Mouse (Mus musculus) adrenal gland, postnatal 10 days (tissue): Measurements from ENCODE around the gene Pmvk. TPM values are rescaled to one million over a fixed set of nuclear protein-coding genes. Genes with fewer than 3 reads are reported as not detected.

ENCODE experiments used
- DNase-seq: peaks from one replicate; pipeline ENCODE4 v3.0.0; 2021; ENCODE audit warnings: mixed read lengths
- total RNA-seq, 2 experiments: library from RNA; stranded (reverse); gene quantifications; 2 replicates each; pipeline ENCODE4 v1.2.3; 2021

Gene Pmvk
- total RNA-seq, 2 experiments from 2014 or later, result 15.3 to 17.1 TPM

DNA sequence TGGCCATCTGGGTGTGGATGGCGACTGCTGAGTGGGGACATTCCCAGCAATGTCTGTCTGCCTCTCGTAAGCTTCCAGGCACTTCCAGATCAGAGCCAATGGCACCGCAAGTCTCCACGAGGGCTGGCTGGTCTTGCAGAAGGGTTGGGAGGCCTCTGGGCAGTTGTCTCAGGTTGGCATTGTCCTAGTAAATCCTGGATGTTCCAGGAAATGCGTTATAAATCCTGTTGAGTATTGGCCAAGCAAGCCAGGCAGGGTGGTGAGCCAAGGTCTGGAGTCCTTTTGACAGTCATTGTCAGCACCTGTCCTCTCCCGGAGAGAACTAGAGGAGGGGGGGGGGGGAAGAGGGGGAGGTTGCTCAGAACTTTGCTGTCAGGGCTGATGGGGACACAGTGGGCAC is 24.7 kb downstream of the Pmvk start:
- DNase-seq, result no peak

DNA sequence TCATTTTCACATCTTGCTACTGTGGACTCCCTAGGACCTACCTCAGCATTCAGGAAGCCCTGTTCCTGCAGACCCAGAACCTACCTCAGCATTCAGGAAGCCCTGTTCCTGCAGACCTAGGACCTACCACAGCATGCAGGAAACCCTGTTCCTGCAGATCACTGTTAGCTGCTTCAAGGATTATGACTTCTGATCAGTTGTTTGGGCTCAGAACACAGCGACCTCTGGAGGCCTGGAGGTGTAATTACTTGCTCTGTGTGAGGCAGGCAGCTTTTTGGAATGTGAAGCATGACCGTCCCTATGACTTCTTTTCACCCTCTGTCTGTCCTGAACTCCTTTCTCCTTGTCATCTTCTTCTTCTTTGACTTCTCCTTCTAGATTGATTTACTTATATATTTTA is 27.1 kb downstream of the Pmvk start:
- peak; percentile 30 for DNase-seq

DNA sequence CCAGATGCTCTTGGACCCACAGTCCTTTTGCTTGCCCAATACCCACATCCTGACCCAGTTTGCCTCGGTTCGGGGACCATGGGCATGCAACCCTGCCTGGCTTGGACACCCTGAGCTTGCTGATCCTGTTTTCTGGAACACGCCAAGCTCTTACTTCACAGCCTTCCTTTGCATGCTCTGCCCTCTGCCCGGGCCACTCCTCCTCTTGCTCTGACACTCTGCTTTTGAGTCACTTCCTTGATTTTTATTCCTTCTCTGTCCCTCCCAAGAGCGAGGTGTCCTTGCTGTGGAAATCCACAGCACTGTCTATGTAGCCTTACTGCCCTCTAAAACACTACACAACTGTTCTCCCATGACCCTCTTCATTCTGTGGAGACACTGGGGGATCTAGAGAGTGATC is 27.9 kb downstream of the Pmvk start:
- DNase-seq, result no peak

DNA sequence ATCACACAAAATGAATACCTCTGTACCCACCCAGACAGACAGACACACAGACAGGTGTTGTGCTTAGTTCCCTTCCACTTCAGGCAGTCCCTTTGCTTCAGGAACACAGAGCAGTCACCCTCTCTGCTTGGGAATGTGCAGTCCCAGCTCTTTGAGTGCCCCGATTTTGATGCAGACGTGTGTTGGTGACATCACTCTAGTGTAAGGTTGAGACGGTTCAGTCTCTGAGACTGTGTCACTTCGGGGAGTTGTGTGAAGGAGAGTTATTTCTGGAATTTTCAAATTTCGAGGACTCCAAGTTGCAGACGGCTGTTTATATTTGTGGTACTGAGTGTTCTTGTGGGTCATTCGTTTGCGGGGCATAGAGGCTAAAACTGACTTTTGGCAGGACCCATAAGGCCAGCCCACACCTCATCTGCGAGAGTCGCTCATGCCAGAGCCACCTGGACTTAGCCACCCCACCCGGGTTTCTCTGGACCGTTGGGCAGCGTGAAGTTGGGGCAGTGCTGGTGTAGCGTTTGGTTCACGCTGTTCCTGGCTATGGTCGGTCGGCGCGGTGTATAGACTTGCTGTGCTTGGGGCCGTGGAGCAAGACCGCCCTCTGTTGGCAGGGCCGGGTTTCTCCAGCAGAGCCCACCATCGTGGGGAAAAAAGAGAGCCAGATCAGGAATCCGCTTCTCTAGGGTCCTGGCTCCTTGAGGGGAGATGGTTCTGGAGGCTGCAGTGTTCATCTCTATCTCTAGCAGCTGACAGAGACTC is 30.6 kb downstream of the Pmvk start:
- DNase-seq, result peak; percentile 87

DNA sequence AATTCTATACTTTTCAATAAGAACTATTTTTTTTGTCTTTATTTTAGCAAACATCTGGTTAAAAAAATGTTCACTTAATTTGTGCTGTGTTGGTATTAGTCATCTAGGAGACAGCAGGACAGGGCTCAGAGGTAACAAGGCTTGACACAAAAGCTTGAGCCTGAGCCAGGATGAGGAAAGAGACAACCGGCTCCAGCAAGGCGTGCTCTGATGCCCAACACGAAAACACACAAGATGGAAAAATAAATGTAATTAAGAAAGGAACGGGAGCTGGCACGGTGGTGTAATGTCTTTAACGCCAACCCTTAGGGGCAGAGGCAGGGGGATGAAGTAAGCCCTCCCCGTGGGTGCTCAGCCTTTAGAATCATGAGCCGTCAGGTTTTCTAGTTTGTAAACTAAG is 31.8 kb downstream of the Pmvk start:
- DNase-seq, result no peak

- no peak for DNase-seq
Observed at GRCm38 (mm10) chr3:89486916-89487702, 32.8 kb downstream of the Pmvk start.

GRCm38 (mm10) chr3:89490790-89491189 is 36.4 kb downstream of the Pmvk start:
- no peak for DNase-seq

DNA sequence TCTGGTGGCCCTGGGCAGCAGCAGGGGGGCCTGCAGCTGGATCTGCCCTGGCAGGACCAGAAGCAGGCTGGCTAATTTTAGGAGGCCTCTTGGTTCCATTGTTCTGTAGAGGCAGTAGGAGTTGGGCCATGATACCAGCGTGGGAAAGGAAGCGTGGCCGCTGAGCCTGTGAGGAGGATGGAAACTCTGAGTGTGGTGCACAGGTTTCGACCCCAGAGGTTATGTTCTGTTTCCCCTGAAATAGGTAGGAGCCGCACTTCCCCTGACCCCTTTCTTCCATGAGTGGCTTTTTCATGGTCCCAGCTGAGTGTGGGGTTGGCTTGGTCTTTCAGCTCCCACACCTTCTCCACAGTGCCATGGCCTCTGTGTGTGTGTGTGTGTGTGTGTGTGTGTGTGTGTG is 37.2 kb downstream of the Pmvk start:
- DNase-seq, result no peak

DNA sequence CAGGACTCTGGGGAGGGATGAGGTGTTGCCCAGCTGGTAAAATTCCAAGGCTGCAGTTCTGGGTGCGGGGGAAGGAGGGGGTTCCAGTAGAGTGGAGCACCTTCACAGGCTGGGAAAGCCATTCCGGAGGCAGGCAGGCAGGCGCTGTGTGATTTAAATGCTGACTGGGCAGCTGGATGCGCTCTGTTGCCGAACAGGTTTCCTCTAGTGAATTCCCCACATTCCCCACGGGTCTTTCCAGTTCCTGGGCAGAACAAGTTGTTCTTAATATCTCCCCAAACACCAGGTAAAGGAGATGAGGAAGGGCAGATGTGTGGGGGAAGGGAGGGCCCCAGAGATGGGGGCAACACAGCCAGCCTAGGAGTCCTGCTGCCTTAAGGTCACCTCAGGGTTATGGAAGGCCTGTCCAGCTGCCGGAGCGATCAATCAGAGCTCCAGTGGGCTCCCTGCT is 38.4 kb downstream of the Pmvk start:
- DNase-seq, result no peak

- no peak for DNase-seq
Observed at GRCm38 (mm10) chr3:89494630-89495029, 40.3 kb downstream of the Pmvk start.

DNA sequence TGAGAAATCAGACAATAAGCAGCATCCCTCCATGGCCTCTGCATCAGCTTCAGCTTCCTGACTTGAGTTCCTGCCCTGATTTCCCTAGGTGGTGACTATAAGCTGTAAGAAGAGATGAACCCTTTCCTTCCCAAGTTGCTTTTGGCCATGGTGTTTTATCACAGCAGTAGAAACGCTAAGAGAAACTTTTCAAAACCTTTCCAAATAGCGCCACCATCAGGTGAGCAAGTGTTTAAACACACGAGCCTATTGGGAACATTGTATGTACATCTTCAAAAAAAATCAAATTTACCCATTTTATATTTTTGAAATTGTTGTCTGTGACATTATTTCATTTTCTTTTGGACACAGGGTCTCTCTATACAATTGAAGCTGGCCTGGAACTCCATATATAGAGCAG is 42.0 kb downstream of the Pmvk start:
- DNase-seq, result no peak

GRCm38 (mm10) chr3:89499696-89500095 is 45.4 kb downstream of the Pmvk start:
- no peak for DNase-seq

GRCm38 (mm10) chr3:89501486-89501885 is 47.1 kb downstream of the Pmvk start:
- DNase-seq, result no peak

DNA sequence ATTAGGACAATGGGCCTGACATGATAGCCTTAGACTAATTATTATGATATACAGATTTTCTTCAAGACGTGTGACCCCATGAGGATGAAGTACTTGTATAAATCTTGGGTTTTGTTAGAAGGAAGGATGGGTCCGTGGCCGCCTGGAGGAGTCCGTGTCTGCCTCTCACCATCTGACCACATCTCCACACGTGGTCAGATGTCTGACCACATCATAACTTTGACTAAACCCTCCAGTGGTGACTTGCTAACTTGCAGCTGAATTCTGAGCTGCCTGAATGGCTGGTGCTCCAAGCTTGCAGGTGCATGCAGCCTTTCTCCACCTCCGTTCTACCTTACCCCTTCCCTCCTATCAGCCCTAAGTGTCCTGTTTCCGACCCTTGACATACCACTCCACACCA is 48.2 kb downstream of the Pmvk start:
- no peak for DNase-seq

GRCm38 (mm10) chr3:89508041-89508440 is 53.7 kb downstream of the Pmvk start:
- no peak for DNase-seq

DNA sequence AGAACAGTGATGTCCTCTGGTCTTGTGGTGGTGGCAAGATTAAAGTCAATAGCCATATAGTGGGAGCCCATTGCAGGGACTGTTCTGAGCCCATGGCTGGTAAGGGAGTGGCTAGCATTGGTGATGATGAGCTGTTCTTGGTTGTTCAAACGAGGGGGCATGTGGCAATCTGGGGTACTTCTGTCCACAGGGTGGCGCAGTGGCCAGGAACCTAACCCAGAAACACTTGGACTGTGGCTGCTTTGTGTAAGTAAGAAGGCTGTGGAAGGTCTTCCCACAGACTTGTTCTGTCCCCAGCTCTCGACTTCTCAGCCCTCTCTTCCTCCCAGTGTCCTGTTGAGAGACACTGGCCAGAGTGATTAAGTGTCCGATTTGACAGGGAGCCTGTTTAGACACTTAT is 56.6 kb downstream of the Pmvk start:
- DNase-seq, result peak; percentile 56

DNA sequence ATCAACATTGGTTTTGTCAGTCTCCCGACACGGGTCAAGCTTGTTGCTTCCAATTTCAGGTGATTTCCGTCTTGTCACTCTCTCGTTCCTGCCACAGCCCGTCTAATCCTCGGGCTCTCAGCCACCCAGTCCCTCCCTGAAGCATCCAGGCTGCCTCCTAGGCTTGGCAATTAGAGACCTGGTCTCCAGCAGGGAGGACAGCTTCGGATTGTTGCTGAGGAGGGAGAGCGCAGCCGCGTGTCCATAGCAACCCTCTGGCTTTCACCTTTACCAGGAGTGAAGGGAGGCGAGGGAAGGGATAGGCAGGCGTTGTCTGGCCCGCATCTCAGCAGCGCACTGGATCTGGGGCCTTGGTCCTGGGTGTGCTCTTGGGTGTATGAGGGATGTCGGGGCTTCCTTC is 57.1 kb downstream of the Pmvk start:
- DNase-seq, result no peak

DNA sequence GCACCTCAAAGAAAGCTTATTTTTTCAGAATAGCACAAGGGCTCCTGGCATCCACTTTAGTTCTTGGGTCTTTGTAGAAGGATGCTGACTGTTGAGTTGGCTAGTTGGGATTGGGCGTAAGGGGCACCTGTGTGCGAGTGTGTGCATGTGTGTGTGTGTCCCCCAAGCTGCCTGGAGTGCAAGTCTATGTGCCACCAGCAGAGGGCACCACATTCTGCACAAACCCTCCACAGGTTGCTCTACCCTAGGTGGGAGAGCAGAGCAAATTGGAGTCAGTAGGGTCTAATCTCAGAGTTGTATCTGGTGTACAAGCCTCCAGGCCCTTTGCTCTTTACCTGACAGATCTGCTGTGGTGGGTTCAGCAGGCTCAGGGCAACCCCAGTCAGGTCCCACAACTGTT is 57.9 kb downstream of the Pmvk start:
- peak; percentile 49 for DNase-seq

DNA sequence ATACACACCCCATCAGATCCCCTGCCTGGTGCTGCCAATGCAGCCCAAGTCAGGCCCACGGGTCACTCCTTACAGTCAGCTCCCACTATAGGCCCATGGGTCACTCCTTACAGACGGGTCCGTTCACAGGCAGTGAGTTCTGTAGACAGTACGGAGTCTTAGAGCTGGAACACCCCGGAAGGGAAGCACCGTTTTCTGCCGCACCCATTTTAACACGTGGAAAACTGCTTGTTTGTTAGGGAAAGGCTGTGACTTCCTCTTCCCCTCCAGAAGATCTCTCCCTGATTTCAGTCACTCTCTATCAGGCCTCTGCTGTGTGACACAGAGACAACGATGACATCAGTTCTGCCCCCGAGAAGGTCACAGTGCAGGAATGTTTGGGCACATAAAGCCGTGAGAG is 61.1 kb downstream of the Pmvk start:
- no peak for DNase-seq

DNA sequence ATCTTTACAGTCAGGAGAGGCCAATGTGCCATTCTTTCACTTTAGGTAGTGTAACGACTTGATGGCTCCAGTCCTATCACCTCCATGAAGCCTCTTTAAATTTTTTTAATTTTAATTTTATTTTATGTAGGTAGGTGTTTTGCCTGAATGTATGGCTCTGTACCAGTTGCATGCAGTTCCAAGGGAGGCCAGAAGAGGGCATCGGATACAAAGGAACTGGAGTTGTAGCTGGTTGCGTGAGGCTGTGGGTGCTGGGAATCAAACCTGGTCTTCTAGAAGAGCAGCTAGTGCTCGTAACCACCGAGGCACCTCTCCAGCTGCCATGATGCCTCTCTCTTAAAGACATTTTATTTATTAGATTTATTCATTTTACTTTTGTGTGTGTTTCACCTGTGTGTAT is 62.0 kb downstream of the Pmvk start:
- no peak for DNase-seq
